Mouse (Mus musculus): ENCODE data around the gene Gm20388. TPM values are rescaled to one million over a fixed set of nuclear protein-coding genes. Genes with fewer than 3 reads are reported as not detected.
A peak's percentile ranks its signal among the peaks of the same experiment; 100 is the strongest.

Gm20388 gene
- polyA plus RNA-seq, 1 experiment from 2014 or later: 3.6 TPM

DNA sequence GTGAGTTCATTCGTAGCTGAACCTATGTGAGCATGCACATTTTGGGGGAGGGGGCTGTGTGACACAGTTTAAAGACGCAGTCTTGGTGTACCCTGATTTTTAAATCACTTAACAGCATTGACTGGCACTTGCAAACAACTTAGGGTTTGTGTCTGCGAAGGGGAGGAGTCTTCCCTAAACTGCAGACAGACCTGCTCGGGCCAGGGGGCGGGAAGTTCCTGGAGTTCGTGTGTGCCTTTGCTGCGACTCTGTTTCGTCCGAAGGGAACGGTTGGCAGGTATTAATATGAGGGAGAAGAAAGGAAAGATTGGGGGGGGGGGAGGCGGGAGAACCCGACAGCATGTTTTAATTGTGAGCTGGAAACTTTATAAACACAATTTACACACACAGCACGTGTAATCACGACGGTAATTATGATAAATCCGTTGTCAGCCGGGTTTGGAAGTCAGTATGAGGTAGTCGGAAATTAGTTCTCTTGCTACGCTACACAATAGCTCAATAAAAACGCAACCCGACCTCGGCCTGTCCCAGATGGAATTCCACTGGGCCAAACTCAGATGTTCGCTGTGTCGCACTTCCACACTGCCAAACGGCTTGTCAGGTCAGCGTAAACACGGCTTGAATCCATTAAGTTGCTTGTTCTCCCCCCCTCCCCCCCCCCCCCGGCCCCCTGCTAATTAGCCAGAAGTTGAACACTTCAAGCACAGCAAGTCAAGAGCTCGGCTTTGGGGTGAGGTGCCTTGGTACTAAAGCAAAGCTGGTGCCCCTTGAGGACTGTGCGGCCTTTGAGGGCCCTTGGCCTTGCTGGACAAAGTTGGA, 1264.3 kb downstream of the Gm20388 start:
- Histone ChIP-seq H3K27ac (replicated peaks) (peak overlapping the region; percentile 81), H3K36me3 (replicated peaks) (no peaks in the 10 kb centered on the region), H3K27me3 (replicated peaks; ENCODE audit: low read depth, poor library complexity, severe bottlenecking) (no peaks in the 10 kb centered on the region), H3K9me3 (no peaks in the 10 kb centered on the region), H3K4me3 (peak overlapping the region; percentile 36), H3K4me1 (peaks cover 90% of the 10 kb centered on the region)
- peak; percentile 59 for DNase-seq (ENCODE audit: low spot score)
- WGBS: 37% methylated on average over 30 of the region's 30 CpGs

DNA sequence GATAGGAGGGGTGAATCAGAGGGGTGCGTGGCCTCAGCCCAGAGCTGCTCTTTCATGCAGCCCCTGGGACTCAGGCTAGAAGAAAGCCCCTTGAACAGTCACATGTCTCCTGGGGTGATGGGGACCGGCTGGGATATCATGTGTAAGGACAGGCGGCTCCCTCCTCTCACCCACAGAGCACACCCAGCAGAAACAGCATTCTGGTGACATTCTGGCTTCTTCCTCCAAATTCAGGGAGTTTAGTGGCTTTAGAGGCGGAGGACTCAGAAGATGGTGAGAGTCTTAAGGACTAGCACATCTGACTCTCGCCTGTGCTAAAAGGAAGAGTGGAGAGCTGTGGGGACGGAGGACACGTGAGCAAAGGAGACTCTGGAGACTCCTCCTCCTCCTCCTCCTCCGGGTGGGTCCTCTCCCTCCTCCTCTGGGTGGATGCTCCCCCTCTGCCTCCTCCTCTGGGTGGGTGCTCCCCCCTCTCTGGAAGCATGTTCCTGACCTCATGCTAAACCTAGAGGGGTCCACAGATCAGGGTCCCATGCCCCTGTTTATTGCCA, 1265.0 kb downstream of the Gm20388 start:
- H3K36me3 ChIP-seq (replicated peaks): no peaks in the 10 kb centered on the region
- peak overlapping the region; percentile 81 for H3K27ac ChIP-seq (replicated peaks)
- no peak for DNase-seq (ENCODE audit: low spot score)
- no peaks in the 10 kb centered on the region for H3K9me3 ChIP-seq
- no peaks in the 10 kb centered on the region for H3K27me3 ChIP-seq (replicated peaks; ENCODE audit: low read depth, poor library complexity, severe bottlenecking)
- 60% methylated on average over 8 of the region's 8 CpGs for WGBS
- H3K4me1 ChIP-seq: peaks cover 87% of the 10 kb centered on the region
- H3K4me3 ChIP-seq: peak overlapping the region; percentile 36

DNA sequence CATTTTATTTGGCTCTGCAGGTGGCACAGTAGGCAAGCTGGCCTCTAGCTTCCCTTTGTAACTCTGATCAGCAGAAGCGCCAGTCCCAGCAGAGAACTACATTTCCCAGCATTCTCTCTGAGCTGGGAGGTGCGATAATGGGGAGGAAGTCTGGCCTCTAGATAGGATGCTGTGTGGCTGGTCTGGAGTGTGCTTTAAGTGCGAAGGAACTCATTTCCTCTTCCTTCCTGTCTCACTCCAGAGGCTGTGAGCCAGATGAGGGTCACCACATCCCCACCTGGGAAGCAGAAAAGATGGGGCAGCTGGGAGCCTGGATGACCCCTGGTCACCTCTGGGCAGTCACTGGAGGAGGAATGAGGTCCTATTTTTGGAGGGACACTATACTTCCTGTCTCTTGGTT, 1265.7 kb downstream of the Gm20388 start:
- WGBS: 21% methylated on average over 3 of the region's 3 CpGs
- Histone ChIP-seq H3K4me1 (peaks cover 87% of the 10 kb centered on the region), H3K27me3 (replicated peaks; ENCODE audit: low read depth, poor library complexity, severe bottlenecking) (no peaks in the 10 kb centered on the region), H3K9me3 (no peaks in the 10 kb centered on the region), H3K4me3 (no peak overlapping the region), H3K36me3 (replicated peaks) (no peaks in the 10 kb centered on the region), H3K27ac (replicated peaks) (peak overlapping the region; percentile 81)
- no peak for DNase-seq (ENCODE audit: low spot score)

DNA sequence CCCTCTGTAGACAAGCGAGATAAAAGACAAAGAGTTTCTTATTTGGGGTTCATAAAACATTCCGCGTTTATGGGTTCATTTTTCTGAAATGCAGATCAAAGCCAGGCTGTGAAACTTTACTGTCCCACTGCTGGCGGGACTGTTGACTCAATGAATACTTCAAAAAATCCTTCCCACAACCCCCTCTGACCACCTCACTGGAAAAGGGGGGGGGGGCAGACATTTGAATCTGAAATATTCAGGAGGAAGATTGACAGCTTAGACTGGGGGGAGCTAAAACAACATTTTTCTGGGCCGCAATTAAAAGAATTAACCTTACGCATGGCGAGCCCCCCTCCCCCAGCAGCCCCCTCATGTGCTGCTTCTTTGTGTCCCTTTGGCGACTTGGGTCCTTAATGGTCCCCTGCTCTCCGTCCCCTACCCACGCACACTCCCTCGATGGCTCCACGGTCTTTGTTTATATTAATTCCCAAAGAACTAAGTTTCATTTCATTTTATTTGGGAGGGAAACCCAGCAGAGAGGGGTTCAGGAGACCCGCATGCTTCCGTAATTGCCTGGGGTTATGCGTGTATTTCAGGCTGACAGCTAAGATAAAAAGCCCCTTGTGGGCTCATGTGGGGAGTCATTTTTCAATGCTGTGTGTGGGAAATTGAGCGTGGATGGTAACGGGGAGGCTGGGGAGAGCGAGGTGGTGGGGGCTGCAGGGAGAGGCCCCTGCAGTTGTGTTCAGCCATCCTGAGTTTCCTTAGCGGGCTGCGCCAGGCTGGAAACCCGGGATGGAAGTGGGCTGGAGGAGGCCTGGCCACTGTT, 1270.0 kb downstream of the Gm20388 start:
- peak; percentile 50 for DNase-seq (ENCODE audit: low spot score)
- no peaks in the 10 kb centered on the region for H3K36me3 ChIP-seq (replicated peaks)

DNA sequence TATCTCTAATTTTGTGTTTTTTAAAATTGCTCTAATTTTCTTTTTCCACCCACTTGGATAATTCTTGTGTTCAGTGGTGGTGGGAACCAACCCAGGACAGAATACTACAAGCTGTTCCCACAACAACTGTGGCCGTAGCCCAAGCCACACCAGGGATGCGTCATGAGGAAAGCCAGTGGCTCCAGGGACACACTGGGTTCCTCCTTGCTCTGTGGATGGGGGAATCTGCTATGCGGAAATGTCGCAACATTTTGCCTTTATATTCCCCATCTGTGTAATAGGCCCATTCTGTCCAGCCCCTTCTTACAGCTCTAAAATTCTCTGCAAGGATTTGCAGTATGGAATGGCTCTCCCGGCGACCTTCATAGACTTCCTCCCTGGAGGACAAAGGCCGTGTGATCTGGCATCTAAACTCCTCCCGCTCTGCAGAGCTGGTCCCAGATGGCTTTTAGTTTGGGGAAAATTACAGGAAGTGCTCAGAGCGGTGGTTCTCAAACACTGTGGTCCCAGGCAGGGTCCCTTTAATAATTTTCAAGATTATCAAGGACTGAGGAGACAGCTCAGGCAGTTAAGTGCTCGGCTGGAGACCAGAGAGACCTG, 1270.7 kb downstream of the Gm20388 start:
- Histone ChIP-seq H3K9me3 (no peaks in the 10 kb centered on the region), H3K36me3 (replicated peaks) (no peaks in the 10 kb centered on the region), H3K27me3 (replicated peaks; ENCODE audit: low read depth, poor library complexity, severe bottlenecking) (0 out of 2 replicates have a peak, but pooled peaks cover 8% of the 10 kb centered on the region), H3K4me1 (peaks cover 63% of the 10 kb centered on the region), H3K4me3 (peak overlapping the region; percentile 35; the same call in 1 of the 2 replicates), H3K27ac (replicated peaks) (peak overlapping the region; percentile 76)
- WGBS: 55% methylated on average over 10 of the region's 10 CpGs
- peak; percentile 51 for DNase-seq (ENCODE audit: low spot score)

More for the DNA sequence above, 1270.0 kb downstream of the Gm20388 start:
- no peaks in the 10 kb centered on the region for H3K9me3 ChIP-seq
- H3K27ac ChIP-seq (replicated peaks): peak overlapping the region; percentile 76
- H3K4me1 ChIP-seq: peaks cover 70% of the 10 kb centered on the region
- WGBS: 42% methylated on average over 21 of the region's 21 CpGs
- H3K4me3 ChIP-seq: peak overlapping the region; percentile 35
- 0 out of 2 replicates have a peak, but pooled peaks cover 8% of the 10 kb centered on the region for H3K27me3 ChIP-seq (replicated peaks; ENCODE audit: low read depth, poor library complexity, severe bottlenecking)

DNA sequence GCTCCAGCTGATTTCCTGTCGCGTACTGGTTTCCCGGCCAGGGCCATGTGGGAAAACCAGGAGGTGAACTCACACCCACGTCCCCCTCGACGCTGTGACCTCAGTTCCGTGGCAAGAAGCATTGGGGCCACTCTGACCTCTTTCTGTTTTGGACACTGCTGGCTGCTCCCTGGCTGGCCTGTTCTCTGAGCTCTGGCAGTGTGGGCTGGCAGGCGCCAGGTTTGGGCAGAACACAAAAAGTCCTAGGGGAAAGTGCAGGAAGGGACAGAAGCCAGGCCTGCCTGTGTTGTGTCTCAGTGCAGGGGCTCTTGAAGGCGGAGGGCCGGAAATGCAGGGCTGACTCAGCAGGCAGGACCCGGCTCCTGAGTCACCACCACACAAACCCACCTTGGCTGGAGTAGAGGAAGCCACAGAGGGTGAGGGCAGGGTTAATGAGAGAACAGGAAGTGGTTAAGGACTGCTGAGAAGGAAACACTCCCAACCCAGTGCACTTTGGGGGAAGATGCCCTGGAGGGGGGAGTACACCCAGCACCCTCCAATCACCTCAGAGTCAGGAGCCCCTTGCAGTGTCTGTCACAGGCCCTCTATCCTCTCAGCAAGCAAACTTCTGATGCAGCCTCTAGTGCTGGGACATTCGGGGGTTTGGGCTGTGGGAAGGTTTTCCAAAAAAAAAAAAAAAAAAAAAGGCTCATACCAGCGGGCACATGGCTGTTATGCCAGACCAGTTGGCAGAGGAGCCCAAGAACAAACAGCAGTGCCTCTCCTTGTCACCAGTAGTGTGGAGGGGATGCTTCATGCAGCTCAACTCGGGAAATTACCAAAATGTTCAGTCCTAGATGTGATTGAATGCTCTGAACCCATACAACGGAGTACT, 1277.1 kb downstream of the Gm20388 start:
- peaks cover 35% of the 10 kb centered on the region for H3K4me1 ChIP-seq
- H3K9me3 ChIP-seq: no peaks in the 10 kb centered on the region
- peaks cover 29% of the 10 kb centered on the region for H3K27me3 ChIP-seq (replicated peaks; ENCODE audit: low read depth, poor library complexity, severe bottlenecking)
- H3K36me3 ChIP-seq (replicated peaks): no peaks in the 10 kb centered on the region
- H3K27ac ChIP-seq (replicated peaks): peak overlapping the region; percentile 78
- H3K4me3 ChIP-seq: no peak overlapping the region
- DNase-seq (ENCODE audit: low spot score): peak; percentile 58
- WGBS: 72% methylated on average over 15 of the region's 15 CpGs

DNA sequence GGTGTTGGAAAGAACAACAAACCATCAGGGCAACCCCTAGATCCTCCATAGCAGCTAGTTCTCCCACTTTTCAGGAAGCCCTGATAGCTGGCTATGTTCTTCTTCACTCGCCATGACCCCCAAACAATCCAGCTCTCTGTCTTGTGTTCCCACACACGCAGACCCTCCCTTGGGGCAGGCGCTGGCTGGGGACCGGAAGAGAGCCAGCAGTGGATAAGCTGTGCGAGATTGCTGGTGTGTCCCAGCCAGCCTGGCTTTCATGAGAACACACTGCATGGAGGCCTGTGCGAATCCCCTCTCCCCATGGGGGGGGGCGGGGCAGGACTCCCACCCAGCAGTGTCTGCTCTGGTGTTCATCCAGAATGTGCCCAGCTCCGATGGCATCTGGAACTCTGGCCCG, 1278.4 kb downstream of the Gm20388 start:
- DNase-seq (ENCODE audit: low spot score): no peak
- H3K36me3 ChIP-seq (replicated peaks): no peaks in the 10 kb centered on the region
- peaks cover 32% of the 10 kb centered on the region for H3K27me3 ChIP-seq (replicated peaks; ENCODE audit: low read depth, poor library complexity, severe bottlenecking)
- peak overlapping the region; percentile 59 for H3K27ac ChIP-seq (replicated peaks)
- H3K9me3 ChIP-seq: no peaks in the 10 kb centered on the region
- H3K4me3 ChIP-seq: no peak overlapping the region
- peaks cover 39% of the 10 kb centered on the region for H3K4me1 ChIP-seq
- WGBS: 61% methylated on average over 9 of the region's 9 CpGs

DNA sequence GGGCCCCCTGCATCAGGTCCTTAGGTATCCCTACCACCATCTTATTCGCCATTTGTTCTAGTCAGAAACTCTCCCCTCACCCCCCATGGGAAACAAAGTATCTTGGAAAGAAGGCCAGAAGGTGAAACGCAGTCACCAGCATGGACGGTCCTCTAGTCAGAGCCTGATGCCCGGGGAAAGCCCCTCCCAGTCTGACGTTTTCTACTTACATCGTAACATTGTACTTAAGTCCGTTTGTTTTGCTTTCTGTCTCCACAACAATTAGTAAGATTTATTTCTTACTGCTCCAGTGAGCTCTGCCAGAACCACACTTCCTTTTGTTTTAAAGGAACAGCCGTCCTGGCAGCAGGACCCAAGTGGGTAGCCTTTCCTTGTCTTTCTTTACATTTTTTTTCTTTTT, 1281.8 kb downstream of the Gm20388 start:
- peak overlapping the region; percentile 19; the same call in 1 of the 2 replicates for H3K27ac ChIP-seq (replicated peaks)
- peaks cover 31% of the 10 kb centered on the region for H3K4me1 ChIP-seq
- 76% methylated on average over 8 of the region's 8 CpGs for WGBS
- peaks cover 51% of the 10 kb centered on the region for H3K27me3 ChIP-seq (replicated peaks; ENCODE audit: low read depth, poor library complexity, severe bottlenecking)
- no peaks in the 10 kb centered on the region for H3K36me3 ChIP-seq (replicated peaks)
- no peaks in the 10 kb centered on the region for H3K9me3 ChIP-seq
- no peak overlapping the region for H3K4me3 ChIP-seq
- DNase-seq (ENCODE audit: low spot score): no peak

DNA sequence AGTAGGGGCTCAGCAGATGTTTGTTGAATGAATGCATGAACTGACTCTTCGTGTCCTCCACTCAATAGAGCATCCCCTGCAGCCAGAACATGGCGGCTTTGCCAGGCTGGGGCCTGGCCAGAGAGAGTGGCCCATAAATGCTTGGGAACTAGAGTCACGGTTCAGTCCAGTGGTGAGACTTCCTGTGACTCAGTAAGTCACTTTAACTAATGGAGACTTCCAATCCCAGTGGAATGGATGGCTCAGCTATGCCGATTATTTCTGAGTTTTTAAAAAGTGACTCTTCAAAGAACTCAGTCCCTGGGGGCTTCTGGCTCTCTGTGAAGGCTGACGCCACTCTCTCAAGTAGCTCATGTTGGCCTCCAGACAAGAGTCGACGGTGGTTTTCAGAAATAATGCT, 1285.3 kb downstream of the Gm20388 start:
- DNase-seq (ENCODE audit: low spot score): no peak
- WGBS: 80% methylated on average over 7 of the region's 7 CpGs
- H3K9me3 ChIP-seq: no peaks in the 10 kb centered on the region
- H3K4me3 ChIP-seq: no peak overlapping the region
- H3K36me3 ChIP-seq (replicated peaks): no peaks in the 10 kb centered on the region
- H3K27ac ChIP-seq (replicated peaks): no peak overlapping the region
- H3K4me1 ChIP-seq: peaks cover 33% of the 10 kb centered on the region
- peaks cover 60% of the 10 kb centered on the region for H3K27me3 ChIP-seq (replicated peaks; ENCODE audit: low read depth, poor library complexity, severe bottlenecking)

DNA sequence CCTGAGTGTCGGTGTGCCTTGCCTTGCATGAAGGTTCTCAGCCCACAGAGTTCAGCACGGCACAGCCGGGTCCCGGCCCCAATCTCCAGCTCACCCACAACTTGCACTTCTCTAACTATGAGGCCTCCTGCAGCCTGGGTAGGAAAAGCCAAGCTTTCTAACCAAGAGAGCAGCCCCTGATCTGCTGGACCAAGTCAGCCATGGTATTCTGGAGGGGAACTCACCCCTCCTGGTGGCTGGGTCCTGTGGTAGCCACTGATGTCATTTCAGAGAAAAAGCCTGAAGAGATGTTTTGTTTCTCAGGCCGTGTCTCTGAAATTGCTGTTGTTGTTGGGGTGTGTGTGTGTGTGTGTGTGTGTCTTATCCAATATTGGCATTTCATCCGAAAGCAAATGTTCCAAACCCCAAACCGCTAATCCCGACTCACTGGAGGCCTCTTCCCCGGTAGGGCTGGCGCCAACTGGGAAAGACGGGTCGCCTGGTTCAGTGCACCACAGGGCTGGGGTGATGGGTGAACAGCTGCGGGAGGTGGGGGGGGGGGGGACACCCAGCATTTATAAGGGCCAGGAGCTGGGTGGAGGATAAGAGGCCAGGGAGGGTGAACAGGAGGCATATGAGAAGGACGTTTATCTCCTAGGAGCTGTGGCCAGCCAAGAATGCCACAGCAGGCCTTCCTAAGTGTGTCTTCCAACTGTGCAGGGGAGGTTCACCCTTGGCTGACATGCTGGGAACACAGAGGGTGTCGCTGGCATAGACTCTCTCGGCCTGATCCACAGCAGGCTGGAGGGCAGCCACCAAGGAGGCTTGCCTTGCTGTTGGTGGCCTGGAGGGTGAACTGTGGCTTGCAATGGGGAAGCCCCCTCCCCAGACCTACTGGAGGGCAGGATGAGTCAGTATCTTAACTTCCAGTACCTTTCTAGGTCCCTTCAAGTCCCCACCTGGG, 1286.4 kb downstream of the Gm20388 start:
- 85% methylated on average over 16 of the region's 16 CpGs for WGBS
- H3K9me3 ChIP-seq: no peaks in the 10 kb centered on the region
- H3K4me3 ChIP-seq: no peak overlapping the region
- peaks cover 50% of the 10 kb centered on the region for H3K27me3 ChIP-seq (replicated peaks; ENCODE audit: low read depth, poor library complexity, severe bottlenecking)
- no peak for DNase-seq (ENCODE audit: low spot score)
- H3K36me3 ChIP-seq (replicated peaks): no peaks in the 10 kb centered on the region
- no peak overlapping the region; the same call in 1 of the 2 replicates for H3K27ac ChIP-seq (replicated peaks)
- H3K4me1 ChIP-seq: peaks cover 44% of the 10 kb centered on the region

DNA sequence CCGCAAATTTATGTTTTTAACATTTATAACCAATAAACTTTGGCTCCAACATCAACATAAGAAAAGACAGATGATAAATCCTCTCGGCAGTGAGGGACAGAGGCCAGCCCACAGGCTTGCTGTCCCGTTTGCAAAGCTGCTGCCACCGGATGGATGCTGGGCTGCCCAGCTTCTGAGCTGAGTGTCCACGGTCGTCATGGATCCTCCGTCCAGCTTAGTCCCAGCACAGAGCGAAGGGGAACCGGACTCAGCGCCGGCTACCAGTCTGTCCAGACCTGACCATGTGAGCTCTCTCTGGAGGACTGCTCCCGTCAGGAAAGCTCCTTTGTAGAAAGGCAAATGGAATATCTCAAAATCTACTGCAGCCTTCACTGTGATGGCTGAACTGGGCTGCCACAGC, 1289.4 kb downstream of the Gm20388 start:
- Histone ChIP-seq H3K4me3 (no peak overlapping the region), H3K27me3 (replicated peaks; ENCODE audit: low read depth, poor library complexity, severe bottlenecking) (peaks cover 31% of the 10 kb centered on the region), H3K4me1 (peaks cover 54% of the 10 kb centered on the region), H3K9me3 (no peaks in the 10 kb centered on the region), H3K27ac (replicated peaks) (peak overlapping the region; percentile 54; the same call in 1 of the 2 replicates), H3K36me3 (replicated peaks) (no peaks in the 10 kb centered on the region)
- no peak for DNase-seq (ENCODE audit: low spot score)
- 75% methylated on average over 12 of the region's 12 CpGs for WGBS

All from embryonic facial prominence, embryonic 10.5 days (tissue).